Mouse (Mus musculus) neural tube, embryonic 11.5 days (tissue): ENCODE data around the gene Capn3. TPM values are rescaled to one million over a fixed set of nuclear protein-coding genes. Genes with fewer than 3 reads are reported as not detected.
A peak's percentile ranks its signal among the peaks of the same experiment; 100 is the strongest.

Experiments
- ATAC-seq: fragments of 200-750 bp; cut with Nextera tagmentation; 2 replicates; pipeline ENCODE4 v1.8.0; 2017; ENCODE audit warnings: moderate number of reproducible peaks, mild to moderate bottlenecking, moderate TSS enrichment, moderate library complexity; ENCODE audit not compliant: insufficient read depth, low FRiP score, low TSS enrichment
- DNase-seq: peaks from one replicate; pipeline ENCODE4 v3.0.0-alpha.2; 2015; ENCODE audit warnings: low spot score
- H3K27ac ChIP-seq: fragments of 300-500 bp; sonication (generic); 2 replicates; pipeline ENCODE4 v1.5.1; 2014; ENCODE audit warnings: low read depth, mild to moderate bottlenecking, low read length
- H3K27me3 ChIP-seq: fragments of 300-500 bp; sonication (generic); 2 replicates; pipeline ENCODE4 v1.6.1; 2014; ENCODE audit warnings: mild to moderate bottlenecking, low read length, mixed read lengths; ENCODE audit not compliant: control insufficient read depth, insufficient read depth
- H3K36me3 ChIP-seq: fragments of 300-500 bp; sonication (generic); 2 replicates; pipeline ENCODE4 v1.6.1; 2014; ENCODE audit warnings: mild to moderate bottlenecking, low read length, moderate library complexity, mixed read lengths; ENCODE audit not compliant: control insufficient read depth, insufficient read depth
- H3K4me1 ChIP-seq: fragments of 300-500 bp; sonication (generic); 2 replicates; pipeline ENCODE4 v1.6.1; 2014; ENCODE audit warnings: low read length, mixed read lengths; ENCODE audit not compliant: control insufficient read depth, insufficient read depth
- H3K4me2 ChIP-seq: fragments of 300-500 bp; sonication (generic); 2 replicates; pipeline ENCODE4 v1.6.1; 2014; ENCODE audit warnings: low read depth, mild to moderate bottlenecking, moderate library complexity
- H3K4me3 ChIP-seq: fragments of 300-500 bp; sonication (generic); 2 replicates; pipeline ENCODE4 v1.5.1; 2014; ENCODE audit warnings: low read depth, low read length
- H3K9ac ChIP-seq: fragments of 300-500 bp; sonication (generic); 2 replicates; pipeline ENCODE4 v1.6.1; 2014; ENCODE audit warnings: mild to moderate bottlenecking, low read length
- H3K9me3 ChIP-seq: fragments of 300-500 bp; sonication (generic); 2 replicates; pipeline ENCODE4 v1.6.1; 2016; ENCODE audit warnings: low read length; ENCODE audit not compliant: control insufficient read depth
- WGBS: fragments of 180-500 bp; shearing (Covaris S2); extraction: QIAGEN DNeasy Blood & Tissue Kit; methylation state at CpG from one replicate; pipeline ENCODE4 v1.1.7; 2014; 5-methylcytosine and 5-hydroxymethylcytosine counted together
- polyA plus RNA-seq: library from polyadenylated mRNA; unstranded; fragments of >200 nt; fragmentation: Nextera tagmentation; extraction: Ambion mirVana; gene quantifications from 2 replicates; pipeline ENCODE4 v1.2.1, GENCODE M21; 2014

Capn3 gene
- polyA plus RNA-seq, 1 experiment from 2014 or later = 1.5 TPM

- Histone ChIP-seq H3K36me3 (peaks cover 9% of the 10 kb centered on the region), H3K9ac (no peak overlapping the region), H3K4me3 (no peak overlapping the region), H3K27me3 (no peaks in the 10 kb centered on the region), H3K4me2 (no peak overlapping the region), H3K27ac (no peak overlapping the region), H3K4me1 (no peaks in the 10 kb centered on the region), H3K9me3 (no peaks in the 10 kb centered on the region)
- 88% methylated on average over 5 of the region's 5 CpGs for WGBS
- no peak for ATAC-seq
- DNase-seq = no peak
These were observed 62.9 kb downstream of the Capn3 start for GRCm38 (mm10) chr2:120518547-120519210.

GRCm38 (mm10) chr2:120526771-120527170, 71.0 kb downstream of the Capn3 start:
- H3K27me3 ChIP-seq = no peaks in the 10 kb centered on the region
- H3K36me3 ChIP-seq = peaks cover 17% of the 10 kb centered on the region
- no peaks in the 10 kb centered on the region for H3K4me1 ChIP-seq
- H3K4me2 ChIP-seq = no peak overlapping the region
- WGBS = 93% methylated on average over 5 of the region's 5 CpGs
- no peaks in the 10 kb centered on the region for H3K9me3 ChIP-seq
- no peak overlapping the region for H3K27ac ChIP-seq
- no peak overlapping the region for H3K9ac ChIP-seq
- no peak overlapping the region for H3K4me3 ChIP-seq
- ATAC-seq = no peak
- no peak for DNase-seq

GRCm38 (mm10) chr2:120529531-120529930, 73.7 kb downstream of the Capn3 start:
- Histone ChIP-seq H3K9ac (no peak overlapping the region), H3K4me1 (no peaks in the 10 kb centered on the region), H3K27ac (no peak overlapping the region), H3K4me3 (no peak overlapping the region), H3K27me3 (no peaks in the 10 kb centered on the region), H3K36me3 (peaks cover 11% of the 10 kb centered on the region), H3K9me3 (no peaks in the 10 kb centered on the region), H3K4me2 (no peak overlapping the region)
- no peak for ATAC-seq
- DNase-seq = no peak

- Histone ChIP-seq H3K27ac (no peak overlapping the region), H3K36me3 (peaks cover 13% of the 10 kb centered on the region), H3K4me1 (no peaks in the 10 kb centered on the region), H3K4me2 (no peak overlapping the region), H3K9me3 (no peaks in the 10 kb centered on the region), H3K27me3 (no peaks in the 10 kb centered on the region), H3K4me3 (no peak overlapping the region), H3K9ac (no peak overlapping the region)
- 93% methylated on average over 4 of the region's 4 CpGs for WGBS
- ATAC-seq = no peak
- no peak for DNase-seq
These were observed 75.4 kb downstream of the Capn3 start for GRCm38 (mm10) chr2:120531223-120531622.

GRCm38 (mm10) chr2:120539333-120539732, 83.5 kb downstream of the Capn3 start:
- ATAC-seq (no peak; the same call in none of the 2 replicates), DNase-seq (peak; percentile 32)
- H3K27me3 ChIP-seq = no peaks in the 10 kb centered on the region
- no peak overlapping the region for H3K4me3 ChIP-seq
- no peak overlapping the region for H3K9ac ChIP-seq
- H3K4me1 ChIP-seq = no peaks in the 10 kb centered on the region
- H3K9me3 ChIP-seq = no peaks in the 10 kb centered on the region
- peak overlapping the region; percentile 56; the same call in 1 of the 2 replicates for H3K27ac ChIP-seq
- WGBS = 62% methylated on average over 3 of the region's 3 CpGs
- H3K36me3 ChIP-seq = 0 out of 2 replicates have a peak, but pooled peaks cover 2% of the 10 kb centered on the region
- H3K4me2 ChIP-seq = no peak overlapping the region

- Histone ChIP-seq H3K4me2 (no peak overlapping the region), H3K4me1 (no peaks in the 10 kb centered on the region), H3K27ac (no peak overlapping the region), H3K4me3 (no peak overlapping the region), H3K9me3 (no peaks in the 10 kb centered on the region), H3K36me3 (0 out of 2 replicates have a peak, but pooled peaks cover 2% of the 10 kb centered on the region), H3K9ac (no peak overlapping the region), H3K27me3 (no peaks in the 10 kb centered on the region)
- ATAC-seq (peak; percentile 76), DNase-seq (peak; percentile 37)
- WGBS = 41% methylated on average over 1 of the region's 1 CpGs
These were observed 84.0 kb downstream of the Capn3 start for GRCm38 (mm10) chr2:120539778-120540208.

- Histone ChIP-seq H3K27ac (no peak overlapping the region), H3K9me3 (no peaks in the 10 kb centered on the region), H3K4me2 (no peak overlapping the region), H3K4me3 (no peak overlapping the region), H3K9ac (no peak overlapping the region), H3K27me3 (no peaks in the 10 kb centered on the region), H3K36me3 (no peaks in the 10 kb centered on the region), H3K4me1 (no peaks in the 10 kb centered on the region)
- ATAC-seq = no peak
- WGBS = 100% methylated on average over 2 of the region's 2 CpGs
- no peak for DNase-seq
These were observed 88.9 kb downstream of the Capn3 start for GRCm38 (mm10) chr2:120544732-120545131.

Other genes starting within 250 kb of the Capn3 start
- 0.05 and 0.12 TPM in 2 replicates for gene Pla2g4e, start 210.7 kb upstream of the Capn3 start, polyA plus RNA-seq
- 0.07 TPM in 1 of 2 replicates, not detected in the other for gene Pla2g4d, start 166.8 kb upstream of the Capn3 start, polyA plus RNA-seq
- gene Pla2g4f, start 141.9 kb upstream of the Capn3 start, polyA plus RNA-seq = not detected in 2 replicates
- gene Vps39, start 102.9 kb upstream of the Capn3 start, polyA plus RNA-seq = 40.8 and 41.5 TPM in 2 replicates
- gene Ganc, start 52.1 kb upstream of the Capn3 start, polyA plus RNA-seq = 7.4 and 7.7 TPM in 2 replicates
- gene Tmem87a, start 51.9 kb upstream of the Capn3 start, polyA plus RNA-seq = 4.7 and 6.3 TPM in 2 replicates
- 63.6 and 68.5 TPM in 2 replicates for gene Zfp106, start 107.8 kb downstream of the Capn3 start, polyA plus RNA-seq
- 50.4 and 51.6 TPM in 2 replicates for gene Snap23, start 111.7 kb downstream of the Capn3 start, polyA plus RNA-seq
- 35.7 and 36.1 TPM in 2 replicates for gene Haus2, start 153.4 kb downstream of the Capn3 start, polyA plus RNA-seq
- gene Lrrc57, start 153.5 kb downstream of the Capn3 start, polyA plus RNA-seq = 32.0 and 33.8 TPM in 2 replicates
- gene Stard9, start 173.1 kb downstream of the Capn3 start, polyA plus RNA-seq = 4.1 and 4.2 TPM in 2 replicates